Mouse (Mus musculus) neural tube, embryonic 12.5 days (tissue): ENCODE measurements around the gene Camk1d. TPM values are rescaled to one million over a fixed set of nuclear protein-coding genes. Genes with fewer than 3 reads are reported as not detected.
A peak's percentile ranks its signal among the peaks of the same experiment; 100 is the strongest.
"Not testable (repeated sequence)": the region's sequence is repeated elsewhere in the genome, so short reads cannot be mapped to it uniquely, and the experiment has no call there.

Experiments
- ATAC-seq: fragments of 200-750 bp; cut with Nextera tagmentation; 2 replicates; pipeline ENCODE4 v1.8.0; 2017; ENCODE audit warnings: low read depth, mild to moderate bottlenecking, moderate TSS enrichment, moderate library complexity; ENCODE audit not compliant: low FRiP score
- H3K27ac ChIP-seq: fragments of 300-500 bp; sonication (generic); 2 replicates; pipeline ENCODE4 v1.5.1; 2016
- H3K27me3 ChIP-seq: fragments of 300-500 bp; sonication (generic); replicated peaks from 2 replicates; pipeline ENCODE4 v1.6.1; 2016; ENCODE audit warnings: mild to moderate bottlenecking
- H3K36me3 ChIP-seq: fragments of 300-500 bp; sonication (generic); 2 replicates; pipeline ENCODE4 v1.6.1; 2016; ENCODE audit warnings: mild to moderate bottlenecking
- H3K4me1 ChIP-seq: fragments of 300-500 bp; sonication (generic); 2 replicates; pipeline ENCODE4 v1.6.1; 2016
- H3K4me2 ChIP-seq: fragments of 300-500 bp; sonication (generic); replicated peaks from 2 replicates; pipeline ENCODE4 v1.6.1; 2016; ENCODE audit warnings: mild to moderate bottlenecking
- H3K4me3 ChIP-seq: fragments of 300-500 bp; sonication (generic); 2 replicates; pipeline ENCODE4 v1.5.1; 2016
- H3K9ac ChIP-seq: fragments of 300-500 bp; sonication (generic); 2 replicates; pipeline ENCODE4 v1.6.1; 2016; ENCODE audit warnings: mild to moderate bottlenecking
- H3K9me3 ChIP-seq: fragments of 300-500 bp; sonication (generic); 2 replicates; pipeline ENCODE4 v1.6.1; 2016; ENCODE audit warnings: mild to moderate bottlenecking
- WGBS: fragments of 180-500 bp; shearing (Covaris S2); methylation state at CpG from one replicate; pipeline ENCODE4 v1.1.7; 2016; 5-methylcytosine and 5-hydroxymethylcytosine counted together
- polyA plus RNA-seq: library from polyadenylated mRNA; unstranded; fragments of >200 nt; fragmentation: Nextera tagmentation; extraction: Ambion mirVana; gene quantifications from 2 replicates; pipeline ENCODE4 v1.2.1, GENCODE M21; 2016

Gene Camk1d
- polyA plus RNA-seq, 1 experiment from 2014 or later: 2.4 TPM

DNA sequence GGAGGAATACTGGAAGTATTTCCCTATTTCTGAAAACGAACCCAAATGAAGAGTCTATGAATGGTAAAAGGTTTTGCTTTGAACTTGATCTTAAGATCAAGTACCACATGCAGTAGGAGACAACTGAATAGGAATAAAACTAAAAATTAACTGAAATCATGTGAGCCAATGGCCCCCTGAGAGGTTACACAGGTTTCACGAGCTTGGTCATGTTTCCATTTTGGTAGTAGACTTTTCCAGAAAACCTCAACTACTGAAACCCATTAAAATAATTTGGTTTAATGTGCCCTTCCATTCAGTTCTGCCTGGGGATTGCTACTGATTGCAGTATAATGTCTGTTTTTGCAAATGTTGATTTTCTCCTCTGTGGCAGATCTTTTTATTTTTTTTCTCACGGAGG, 316.8 kb downstream of the Camk1d start:
- H3K4me2 ChIP-seq: no peak overlapping the region
- WGBS: 79% methylated on average over 3 of the region's 3 CpGs
- no peaks in the 10 kb centered on the region for H3K27me3 ChIP-seq
- H3K36me3 ChIP-seq: no peaks in the 10 kb centered on the region
- no peak overlapping the region for H3K4me3 ChIP-seq
- no peak overlapping the region for H3K9ac ChIP-seq
- no peak overlapping the region for H3K27ac ChIP-seq
- ATAC-seq: no peak
- no peaks in the 10 kb centered on the region for H3K4me1 ChIP-seq
- H3K9me3 ChIP-seq: no peaks in the 10 kb centered on the region

DNA sequence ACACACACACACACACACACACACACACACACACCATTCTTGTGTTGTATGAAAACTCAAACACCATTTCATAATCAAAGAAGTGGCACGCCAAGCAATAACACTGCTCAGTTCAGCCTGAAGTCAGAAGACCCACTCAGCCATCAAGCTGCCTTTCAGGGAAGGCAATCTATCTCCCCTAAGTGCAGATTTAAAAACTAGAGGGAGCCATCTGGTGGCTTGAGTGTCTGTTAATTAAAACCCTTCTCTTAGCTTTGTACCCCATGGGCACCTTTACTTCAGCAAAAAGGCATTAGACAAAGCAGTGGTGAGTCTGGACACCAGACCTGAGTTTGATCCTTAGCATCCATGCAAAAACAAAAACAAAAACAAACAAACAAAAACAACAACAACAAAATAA, 317.9 kb downstream of the Camk1d start:
- no peaks in the 10 kb centered on the region for H3K36me3 ChIP-seq
- no peaks in the 10 kb centered on the region for H3K9me3 ChIP-seq
- no peak overlapping the region for H3K9ac ChIP-seq
- ATAC-seq: peak; percentile 37; the same call in 1 of the 2 replicates
- H3K27ac ChIP-seq: no peak overlapping the region
- WGBS: 65% methylated on average over 1 of the region's 1 CpGs
- no peaks in the 10 kb centered on the region for H3K27me3 ChIP-seq
- H3K4me2 ChIP-seq: no peak overlapping the region
- H3K4me1 ChIP-seq: no peaks in the 10 kb centered on the region
- no peak overlapping the region for H3K4me3 ChIP-seq

DNA sequence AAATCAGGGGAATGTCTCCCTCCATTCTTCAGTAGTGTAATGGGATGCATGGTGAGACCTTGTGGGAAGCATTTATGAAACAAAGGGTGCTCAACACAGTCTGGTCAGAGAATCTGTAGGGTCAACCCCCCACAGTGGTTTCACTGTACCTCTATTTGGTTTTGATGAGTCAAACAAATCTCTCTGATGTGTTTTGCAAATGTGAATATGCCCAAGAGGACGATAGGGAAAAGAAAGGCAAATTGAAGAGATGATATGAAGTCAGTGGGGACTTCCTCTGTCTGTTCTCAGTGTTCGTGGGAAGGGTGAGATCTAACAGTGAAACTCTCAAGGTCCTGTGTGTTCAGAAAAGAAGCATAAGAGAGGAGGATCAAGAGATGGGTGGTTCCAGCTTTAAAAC, 318.4 kb downstream of the Camk1d start:
- Histone ChIP-seq H3K27me3 (no peaks in the 10 kb centered on the region), H3K4me1 (no peaks in the 10 kb centered on the region), H3K9ac (no peak overlapping the region), H3K27ac (no peak overlapping the region), H3K4me2 (no peak overlapping the region), H3K4me3 (no peak overlapping the region), H3K9me3 (no peaks in the 10 kb centered on the region), H3K36me3 (no peaks in the 10 kb centered on the region)
- no peak for ATAC-seq
- WGBS: 61% methylated on average over 2 of the region's 2 CpGs

DNA sequence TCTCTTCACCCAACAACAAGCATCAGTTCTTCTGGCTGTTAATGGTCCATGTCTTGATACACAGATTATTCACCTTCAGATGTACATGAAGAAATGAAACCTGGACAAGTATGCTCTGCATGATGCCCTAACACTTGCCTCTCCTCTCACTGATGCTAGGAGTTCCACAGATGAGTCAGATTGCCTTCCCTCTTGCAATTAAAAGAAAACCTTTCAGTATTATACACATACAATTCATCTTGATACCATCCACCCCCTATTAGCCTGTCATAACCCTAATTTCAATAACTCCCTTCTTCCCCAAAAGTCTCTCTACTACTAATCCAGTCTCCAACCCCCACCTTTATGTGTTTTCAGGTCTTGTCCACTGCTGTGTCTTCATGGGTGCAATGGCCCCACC, 321.4 kb downstream of the Camk1d start:
- no peak overlapping the region for H3K4me3 ChIP-seq
- no peak overlapping the region for H3K4me2 ChIP-seq
- H3K36me3 ChIP-seq: no peaks in the 10 kb centered on the region
- H3K4me1 ChIP-seq: no peaks in the 10 kb centered on the region
- H3K9ac ChIP-seq: no peak overlapping the region
- no peak for ATAC-seq
- no peaks in the 10 kb centered on the region for H3K9me3 ChIP-seq
- no peak overlapping the region for H3K27ac ChIP-seq
- no peaks in the 10 kb centered on the region for H3K27me3 ChIP-seq

DNA sequence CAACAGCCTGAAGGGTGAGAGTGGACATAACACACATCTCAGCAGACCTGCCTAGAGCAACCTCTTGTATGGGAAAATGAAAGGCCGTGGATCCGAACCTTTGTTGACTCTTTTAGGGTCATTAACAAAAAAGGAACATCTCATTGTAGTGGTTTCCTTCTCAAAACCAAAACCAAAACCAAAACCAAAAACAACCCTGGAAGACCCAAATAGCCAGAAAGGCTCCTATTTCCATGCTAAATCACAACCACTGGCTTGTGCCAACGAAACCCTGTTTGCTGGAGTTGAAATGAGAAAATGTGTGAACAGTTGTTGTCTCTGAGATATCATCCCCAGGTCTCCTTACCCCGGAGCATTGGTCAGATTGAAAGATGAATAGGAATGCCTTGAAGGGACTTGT, 321.8 kb downstream of the Camk1d start:
- no peak for ATAC-seq
- no peak overlapping the region for H3K4me2 ChIP-seq
- H3K27me3 ChIP-seq: no peaks in the 10 kb centered on the region

DNA sequence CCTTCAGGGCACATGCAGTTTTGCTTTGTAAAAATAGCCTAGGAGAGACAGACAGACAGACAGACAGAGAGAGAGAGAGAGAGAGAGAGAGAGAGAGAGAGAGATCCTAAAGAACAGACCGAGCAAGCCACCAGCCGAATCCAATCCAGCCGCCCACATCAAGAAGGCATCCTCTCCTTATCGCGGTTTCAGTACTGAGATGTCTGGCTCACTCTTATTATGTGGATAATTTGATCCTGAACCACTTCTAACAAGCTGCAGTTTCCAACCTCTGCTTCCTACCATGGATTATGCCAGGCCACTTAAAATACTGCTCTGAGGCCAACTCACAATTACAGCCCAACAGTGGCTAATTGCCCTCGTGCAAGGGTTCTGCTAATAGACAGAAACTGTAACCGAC, 325.9 kb downstream of the Camk1d start:
- no peaks in the 10 kb centered on the region for H3K27me3 ChIP-seq
- no peaks in the 10 kb centered on the region for H3K4me1 ChIP-seq
- H3K4me2 ChIP-seq: no peak overlapping the region
- no peak overlapping the region for H3K9ac ChIP-seq
- no peaks in the 10 kb centered on the region for H3K9me3 ChIP-seq
- ATAC-seq: no peak
- no peaks in the 10 kb centered on the region for H3K36me3 ChIP-seq
- H3K4me3 ChIP-seq: no peak overlapping the region
- WGBS: 90% methylated on average over 7 of the region's 7 CpGs
- no peak overlapping the region for H3K27ac ChIP-seq

More for the DNA sequence above, 321.8 kb downstream of the Camk1d start:
- Histone ChIP-seq H3K9ac (no peak overlapping the region), H3K27ac (no peak overlapping the region), H3K4me3 (no peak overlapping the region), H3K4me1 (no peaks in the 10 kb centered on the region), H3K36me3 (no peaks in the 10 kb centered on the region), H3K9me3 (no peaks in the 10 kb centered on the region)
- WGBS: 91% methylated on average over 4 of the region's 4 CpGs

DNA sequence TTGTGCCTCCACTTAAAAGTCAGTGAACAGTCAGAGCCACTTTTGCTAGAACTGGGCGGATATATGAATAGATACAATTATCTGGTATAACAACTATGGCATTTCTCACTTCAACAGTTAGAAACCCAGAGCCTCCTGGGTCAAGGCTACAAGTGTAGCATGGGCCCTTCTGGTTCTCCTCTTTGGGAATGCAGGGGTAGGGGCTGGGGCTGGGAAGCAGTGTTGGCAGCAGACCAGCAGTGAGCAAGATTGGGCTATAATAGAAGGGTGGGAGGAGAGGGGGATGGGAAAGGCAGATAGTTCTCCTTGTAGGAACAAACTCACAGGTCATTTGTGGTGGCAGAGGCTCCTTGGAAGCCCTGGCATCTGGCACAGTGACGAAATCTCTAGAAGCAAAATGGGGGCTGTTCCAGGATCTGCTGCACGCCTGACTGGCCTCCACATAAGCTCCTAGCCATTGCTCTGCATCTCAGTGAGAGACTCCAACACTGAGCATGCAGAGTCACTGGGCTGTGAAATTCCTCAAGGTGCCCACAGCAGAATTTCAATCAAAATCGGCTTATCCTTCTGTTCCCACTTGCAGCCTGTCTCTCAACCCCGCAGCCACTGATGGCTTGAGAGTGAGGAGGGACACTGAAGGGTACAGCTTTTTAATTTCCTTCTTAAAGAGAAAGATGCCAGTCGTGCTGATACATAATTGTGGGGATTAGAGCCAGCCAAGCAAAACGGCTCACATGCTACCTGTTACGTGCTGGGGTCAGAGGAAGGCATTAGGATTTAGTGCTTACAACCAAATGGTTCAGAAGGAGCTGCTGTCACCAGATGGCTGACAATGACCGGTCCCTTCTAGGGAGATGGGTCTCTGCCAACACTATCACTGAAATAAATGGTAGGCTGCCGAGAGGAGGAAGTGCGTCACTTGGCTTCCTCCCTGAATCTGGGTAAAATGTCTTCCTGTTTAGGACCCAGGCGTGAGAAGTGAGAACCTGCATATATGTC, 332.3 kb downstream of the Camk1d start:
- no peak overlapping the region for H3K9ac ChIP-seq
- H3K27ac ChIP-seq: no peak overlapping the region
- no peak overlapping the region for H3K4me3 ChIP-seq
- ATAC-seq: no peak
- no peaks in the 10 kb centered on the region for H3K36me3 ChIP-seq
- 78% methylated on average over 12 of the region's 12 CpGs for WGBS
- H3K4me1 ChIP-seq: peaks cover 3% of the 10 kb centered on the region; the same call in 1 of the 2 replicates
- H3K9me3 ChIP-seq: no peaks in the 10 kb centered on the region
- no peaks in the 10 kb centered on the region for H3K27me3 ChIP-seq
- no peak overlapping the region for H3K4me2 ChIP-seq

DNA sequence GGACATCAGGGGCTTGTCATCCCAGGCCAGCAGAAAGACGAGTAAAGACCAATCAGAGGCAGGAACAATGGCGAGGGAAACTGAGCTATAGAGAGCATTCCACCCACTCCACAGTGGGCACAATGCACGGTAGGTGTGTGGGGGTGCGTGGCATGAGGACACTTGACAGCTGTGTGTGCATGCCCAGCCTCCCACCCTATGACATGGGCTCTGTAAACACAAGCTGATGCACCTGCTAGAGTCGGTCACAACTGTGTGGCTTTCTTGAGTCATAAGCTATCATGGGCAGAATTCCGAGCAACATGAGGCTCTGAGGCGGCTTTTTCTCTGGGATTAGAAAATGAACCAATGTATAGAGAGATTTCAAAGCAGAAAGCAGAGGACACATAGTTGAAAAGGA, 333.3 kb downstream of the Camk1d start:
- Histone ChIP-seq H3K4me1 (peaks cover 3% of the 10 kb centered on the region; the same call in 1 of the 2 replicates), H3K27ac (no peak overlapping the region)

DNA sequence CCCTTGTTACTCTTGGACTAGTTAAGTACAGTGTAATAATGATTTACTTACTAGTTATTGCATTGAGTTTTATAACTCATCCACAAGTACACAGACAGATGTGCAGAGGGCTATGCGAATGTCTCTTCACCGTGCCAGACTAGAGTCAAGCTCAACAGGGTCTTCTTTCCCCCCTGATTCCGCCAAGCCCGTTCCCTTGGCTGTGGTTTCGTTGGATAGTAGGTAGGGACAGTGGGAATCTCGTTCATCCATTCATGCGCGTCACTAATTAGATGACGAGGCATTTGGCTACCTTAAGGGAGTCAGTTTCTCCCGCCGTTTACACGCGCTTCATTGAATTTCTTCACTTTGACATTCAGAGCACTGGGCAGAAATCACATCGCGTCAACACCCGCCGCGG, 335.4 kb downstream of the Camk1d start:
- not testable (repeated sequence) for H3K4me3 ChIP-seq, ATAC-seq, H3K27me3 ChIP-seq, H3K27ac ChIP-seq, H3K9me3 ChIP-seq, H3K4me2 ChIP-seq, H3K9ac ChIP-seq, H3K4me1 ChIP-seq, H3K36me3 ChIP-seq
- 50% methylated on average over 18 of the region's 18 CpGs for WGBS

More for the DNA sequence above, 333.3 kb downstream of the Camk1d start:
- Histone ChIP-seq H3K4me3 (no peak overlapping the region), H3K27me3 (no peaks in the 10 kb centered on the region), H3K4me2 (no peak overlapping the region), H3K9me3 (no peaks in the 10 kb centered on the region), H3K36me3 (no peaks in the 10 kb centered on the region), H3K9ac (no peak overlapping the region)
- ATAC-seq: no peak
- WGBS: 82% methylated on average over 7 of the region's 7 CpGs

DNA sequence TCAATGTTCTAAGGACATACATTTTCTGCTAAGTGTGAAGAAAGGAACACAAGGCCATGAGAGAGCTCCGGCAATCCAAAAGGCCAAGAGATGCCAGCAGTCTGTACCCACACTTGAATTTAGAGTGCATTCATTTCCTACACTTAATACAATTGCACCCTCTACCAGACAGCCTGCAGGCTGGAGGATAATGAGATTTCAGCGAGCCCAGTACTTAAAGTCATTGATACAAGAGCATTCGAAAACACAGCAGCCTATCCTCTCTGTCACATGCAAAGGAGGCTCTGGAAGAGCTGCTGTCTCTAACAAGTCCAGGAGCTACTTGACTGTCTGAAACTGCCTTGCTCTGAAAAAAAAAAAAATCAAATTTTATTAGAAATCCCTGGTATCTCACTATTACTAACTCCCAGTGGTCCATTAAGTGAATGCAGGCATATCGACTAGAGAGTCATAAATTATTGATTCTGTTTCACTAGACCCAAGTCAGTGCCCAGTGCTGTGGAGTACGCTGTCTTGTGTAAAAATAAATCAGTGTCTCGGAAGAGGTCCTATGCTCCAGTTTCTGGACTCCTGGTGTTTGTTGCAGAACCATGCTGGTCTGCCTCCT, 336.1 kb downstream of the Camk1d start:
- Histone ChIP-seq H3K4me3 (no peak overlapping the region), H3K9me3 (no peaks in the 10 kb centered on the region), H3K4me2 (no peak overlapping the region), H3K27ac (no peak overlapping the region), H3K27me3 (no peaks in the 10 kb centered on the region), H3K9ac (no peak overlapping the region), H3K4me1 (peaks cover 3% of the 10 kb centered on the region; the same call in 1 of the 2 replicates), H3K36me3 (no peaks in the 10 kb centered on the region)
- 54% methylated on average over 6 of the region's 6 CpGs for WGBS
- ATAC-seq: no peak

DNA sequence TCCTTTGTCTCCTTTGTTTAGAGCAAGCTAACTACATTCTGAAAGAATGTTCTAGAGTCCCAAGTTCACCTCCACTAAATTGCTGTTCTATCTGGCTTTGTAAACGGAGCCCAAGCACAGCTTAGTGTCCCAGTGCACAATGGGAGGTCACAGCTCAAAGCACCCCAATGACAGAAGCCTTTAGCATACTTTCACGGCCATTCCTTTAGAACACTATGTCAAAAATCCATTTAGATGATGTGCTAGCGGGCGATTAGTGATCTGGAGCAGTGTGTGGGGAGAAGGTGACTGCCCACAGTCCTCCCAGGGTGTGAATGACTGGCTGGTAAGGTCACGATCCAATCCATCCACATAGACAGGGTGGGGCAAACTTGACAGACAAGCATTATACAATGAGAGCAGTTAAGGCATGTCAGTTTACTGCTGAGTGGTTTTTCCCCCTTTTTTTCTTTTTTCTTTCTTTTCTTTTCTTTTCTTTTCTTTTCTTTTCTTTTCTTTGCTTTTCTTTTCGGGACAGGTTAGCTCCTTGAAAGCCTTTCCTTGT, 341.4 kb downstream of the Camk1d start:
- no peak overlapping the region for H3K4me2 ChIP-seq
- WGBS: 68% methylated on average over 6 of the region's 6 CpGs
- no peak overlapping the region for H3K27ac ChIP-seq
- ATAC-seq: no peak
- H3K4me1 ChIP-seq: no peaks in the 10 kb centered on the region
- no peak overlapping the region for H3K9ac ChIP-seq
- H3K9me3 ChIP-seq: no peaks in the 10 kb centered on the region
- H3K36me3 ChIP-seq: no peaks in the 10 kb centered on the region
- H3K27me3 ChIP-seq: no peaks in the 10 kb centered on the region
- no peak overlapping the region for H3K4me3 ChIP-seq

DNA sequence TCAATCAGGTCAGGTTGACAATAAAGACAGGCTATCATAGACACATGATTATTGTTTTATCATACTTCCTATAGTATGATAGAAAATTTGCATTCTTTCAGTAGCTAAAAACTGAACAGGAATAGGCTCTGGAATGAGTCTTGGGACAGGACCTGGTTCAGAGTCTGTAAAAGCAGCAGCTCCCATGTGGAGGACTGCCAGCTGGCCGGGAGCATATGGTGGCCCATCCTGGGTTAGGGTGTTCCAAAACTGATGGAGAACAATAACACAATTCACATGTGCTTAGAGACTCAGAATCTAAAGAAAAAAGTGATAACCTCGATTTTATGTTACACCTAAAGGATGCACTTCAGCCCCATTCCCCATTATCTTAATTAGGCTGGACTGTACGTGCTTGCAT, 343.0 kb downstream of the Camk1d start:
- ATAC-seq: no peak
- no peak overlapping the region for H3K27ac ChIP-seq

More for the DNA sequence above, 343.0 kb downstream of the Camk1d start:
- Histone ChIP-seq H3K36me3 (no peaks in the 10 kb centered on the region), H3K9ac (no peak overlapping the region), H3K27me3 (no peaks in the 10 kb centered on the region), H3K4me2 (no peak overlapping the region), H3K9me3 (no peaks in the 10 kb centered on the region), H3K4me3 (no peak overlapping the region), H3K4me1 (no peaks in the 10 kb centered on the region)
- WGBS: 81% methylated on average over 3 of the region's 3 CpGs
